Mouse (Mus musculus) stomach, postnatal 0 days (tissue): Measurements from ENCODE around the gene Prpf38b. TPM values are rescaled to one million over a fixed set of nuclear protein-coding genes. Genes with fewer than 3 reads are reported as not detected.

Experiments
- ATAC-seq: fragments of 200-750 bp; cut with Nextera tagmentation; 2 replicates; pipeline ENCODE4 v1.8.0; 2017; ENCODE audit not compliant: low FRiP score, low TSS enrichment
- DNase-seq: peaks from one replicate; pipeline ENCODE4 v3.0.0-alpha.2; 2016; ENCODE audit warnings: low spot score
- H3K27ac ChIP-seq: fragments of 300-500 bp; sonication (generic); replicated peaks from 2 replicates; pipeline ENCODE4 v1.5.1; 2014; ENCODE audit warnings: mild to moderate bottlenecking, control low read depth
- H3K27me3 ChIP-seq: fragments of 300-500 bp; sonication (generic); 2 replicates; pipeline ENCODE4 v1.6.1; 2014; ENCODE audit warnings: low read length; ENCODE audit not compliant: control insufficient read depth, insufficient read depth
- H3K36me3 ChIP-seq: fragments of 300-500 bp; sonication (generic); 2 replicates; pipeline ENCODE4 v1.6.1; 2014; ENCODE audit warnings: low read length, mixed read lengths; ENCODE audit not compliant: control insufficient read depth, insufficient read depth
- H3K4me1 ChIP-seq: fragments of 300-500 bp; sonication (generic); replicated peaks from 2 replicates; pipeline ENCODE4 v1.6.1; 2014; ENCODE audit warnings: antibody characterized with exemption; ENCODE audit not compliant: control insufficient read depth, insufficient read depth
- H3K4me2 ChIP-seq: fragments of 300-500 bp; sonication (generic); replicated peaks from 2 replicates; pipeline ENCODE4 v1.6.1; 2014; ENCODE audit warnings: low read depth, mild to moderate bottlenecking, control low read depth, moderate library complexity
- H3K4me3 ChIP-seq: fragments of 300-500 bp; sonication (generic); 2 replicates; pipeline ENCODE4 v1.5.1; 2014; ENCODE audit warnings: low read depth, low read length, control low read depth
- H3K9ac ChIP-seq: fragments of 300-500 bp; sonication (generic); 2 replicates; pipeline ENCODE4 v1.6.1; 2014; ENCODE audit warnings: mild to moderate bottlenecking, low read length, control low read depth, mixed read lengths
- H3K9me3 ChIP-seq: fragments of 300-500 bp; sonication (generic); 2 replicates; pipeline ENCODE4 v1.6.1; 2016; ENCODE audit warnings: low read length; ENCODE audit not compliant: control insufficient read depth
- CTCF ChIP-seq: IDR thresholded peaks from 2 replicates; pipeline ENCODE4 v1.5.1; 2016; ENCODE audit warnings: antibody characterized with exemption, low read depth, mild to moderate bottlenecking, moderate library complexity
- EP300 ChIP-seq: optimal IDR thresholded peaks from 2 replicates; pipeline ENCODE3; 2016; ENCODE audit warnings: antibody characterized with exemption
- WGBS: fragments of 180-500 bp; shearing (Covaris S2); extraction: QIAGEN DNeasy Blood & Tissue Kit; methylation state at CpG from one replicate; pipeline ENCODE4 v1.1.7; 2014; 5-methylcytosine and 5-hydroxymethylcytosine counted together
- polyA plus RNA-seq: library from polyadenylated mRNA; unstranded; fragments of >200 nt; fragmentation: Nextera tagmentation; extraction: Ambion mirVana; gene quantifications from 2 replicates; pipeline ENCODE4 v1.2.1, GENCODE M21; 2015

The Prpf38b gene
- 26.1 and 31.1 TPM in 2 replicates for polyA plus RNA-seq

GRCm38 (mm10) chr3:108911548-108912413 is at the start of gene Prpf38b:
Gene Prpf38b, minus strand, starts transcription at chr3:108911727.
- Histone ChIP-seq H3K4me1 (0 out of 2 replicates have a peak, but pooled peaks cover 7% of the 10 kb centered on the region), H3K4me3 (peak within 1 kb of the TSS; percentile 90), H3K4me2 (peak within 1 kb of the TSS; percentile 93), H3K27me3 (no peaks in the 10 kb centered on the region), H3K36me3 (no peaks in the 10 kb centered on the region), H3K27ac (peak within 1 kb of the TSS; percentile 100), H3K9me3 (no peaks in the 10 kb centered on the region), H3K9ac (peak within 1 kb of the TSS; percentile 91)
- DNase-seq (peak; percentile 97), ATAC-seq (peak; percentile 99)
- 2% methylated on average over 53 of the region's 53 CpGs for WGBS
- TF ChIP-seq EP300 (no peak), CTCF (0 out of 2 replicates have a peak, but pooled peaks have one; percentile 1)

GRCm38 (mm10) chr3:108961226-108961625 is 49.7 kb upstream of the Prpf38b start:
- peak; percentile 71 for ATAC-seq
- no peak for DNase-seq
- Histone ChIP-seq H3K9me3 (no peaks in the 10 kb centered on the region), H3K27ac (peak overlapping the region; percentile 45; the same call in 1 of the 2 replicates), H3K36me3 (no peaks in the 10 kb centered on the region), H3K4me1 (no peaks in the 10 kb centered on the region), H3K4me3 (no peak overlapping the region), H3K27me3 (no peaks in the 10 kb centered on the region), H3K9ac (no peak overlapping the region), H3K4me2 (peak overlapping the region; percentile 23)
- WGBS, result 37% methylated on average over 7 of the region's 7 CpGs
- TF ChIP-seq EP300, result no peak
- no peak for TF ChIP-seq CTCF

- Histone ChIP-seq H3K9me3 (no peaks in the 10 kb centered on the region), H3K4me1 (no peaks in the 10 kb centered on the region), H3K36me3 (no peaks in the 10 kb centered on the region), H3K27ac (no peak overlapping the region), H3K27me3 (no peaks in the 10 kb centered on the region), H3K4me3 (no peak overlapping the region), H3K9ac (no peak overlapping the region), H3K4me2 (no peak overlapping the region)
- WGBS, result 56% methylated on average over 13 of the region's 13 CpGs
- no peak for TF ChIP-seq EP300
- no peak for TF ChIP-seq CTCF
- DNase-seq (no peak), ATAC-seq (no peak)
These were observed 48.3 kb upstream of the Prpf38b start for GRCm38 (mm10) chr3:108959680-108960295.

GRCm38 (mm10) chr3:108957976-108958375 is 46.4 kb upstream of the Prpf38b start:
- no peaks in the 10 kb centered on the region for H3K36me3 ChIP-seq
- H3K9me3 ChIP-seq, result no peaks in the 10 kb centered on the region
- H3K27ac ChIP-seq, result no peak overlapping the region
- H3K4me1 ChIP-seq, result no peaks in the 10 kb centered on the region
- DNase-seq (no peak), ATAC-seq (no peak)
- no peak overlapping the region for H3K4me2 ChIP-seq
- no peaks in the 10 kb centered on the region for H3K27me3 ChIP-seq
- H3K4me3 ChIP-seq, result no peak overlapping the region
- TF ChIP-seq EP300, result no peak
- no peak for TF ChIP-seq CTCF
- no peak overlapping the region for H3K9ac ChIP-seq

- Histone ChIP-seq H3K4me3 (no peak overlapping the region), H3K9me3 (no peaks in the 10 kb centered on the region), H3K4me2 (no peak overlapping the region), H3K9ac (no peak overlapping the region), H3K27me3 (no peaks in the 10 kb centered on the region), H3K36me3 (no peaks in the 10 kb centered on the region), H3K4me1 (no peaks in the 10 kb centered on the region), H3K27ac (no peak overlapping the region)
- TF ChIP-seq EP300 (no peak), CTCF (no peak)
- ATAC-seq, result no peak
- WGBS, result 83% methylated on average over 10 of the region's 10 CpGs
- no peak for DNase-seq
These were observed 29.5 kb upstream of the Prpf38b start for GRCm38 (mm10) chr3:108940996-108941395.
